Mouse (Mus musculus) limb, embryonic 10.5 days (tissue): ENCODE measurements at regions not wholly inside any gene's neighbourhood (a gene's known extent, or its start where the extent isn't known, plus 50 kb on each side); places are given as distances from the start of the nearest gene placed in this dataset.

Experiments
- DNase-seq: peaks from one replicate; pipeline ENCODE4 v3.0.0-alpha.2; 2017; ENCODE audit warnings: low spot score
- H3K27ac ChIP-seq: fragments of 300-500 bp; sonication (generic); 2 replicates; pipeline ENCODE4 v1.5.1; 2016; ENCODE audit warnings: mild to moderate bottlenecking
- H3K27me3 ChIP-seq: fragments of 300-500 bp; sonication (generic); 2 replicates; pipeline ENCODE4 v1.6.1; 2016; ENCODE audit warnings: low read depth, mild to moderate bottlenecking; ENCODE audit not compliant: poor library complexity, severe bottlenecking
- H3K36me3 ChIP-seq: fragments of 300-500 bp; sonication (generic); 2 replicates; pipeline ENCODE4 v1.6.1; 2016; ENCODE audit warnings: mild to moderate bottlenecking, moderate library complexity
- H3K4me1 ChIP-seq: fragments of 300-500 bp; sonication (generic); 2 replicates; pipeline ENCODE4 v1.6.1; 2016
- H3K4me3 ChIP-seq: fragments of 300-500 bp; sonication (generic); 2 replicates; pipeline ENCODE4 v1.5.1; 2016; ENCODE audit warnings: mild to moderate bottlenecking, moderate library complexity
- H3K9me3 ChIP-seq: fragments of 300-500 bp; sonication (generic); replicated peaks from 2 replicates; pipeline ENCODE4 v1.6.1; 2016; ENCODE audit warnings: mild to moderate bottlenecking
- WGBS: fragments of 180-500 bp; shearing (Covaris S2); methylation state at CpG from one replicate; pipeline ENCODE4 v1.1.7; 2016; 5-methylcytosine and 5-hydroxymethylcytosine counted together

GRCm38 (mm10) chr3:35090496-35091133 lies 440.4 kb downstream of the Sox2 start:
- 71% methylated on average over 5 of the region's 5 CpGs for WGBS
- peak; percentile 44 for DNase-seq
- no peaks in the 10 kb centered on the region for H3K36me3 ChIP-seq
- peaks cover 17% of the 10 kb centered on the region for H3K4me1 ChIP-seq
- H3K27me3 ChIP-seq = no peaks in the 10 kb centered on the region
- H3K4me3 ChIP-seq = no peak overlapping the region
- H3K27ac ChIP-seq = peak overlapping the region; percentile 36; the same call in 1 of the 2 replicates
- no peaks in the 10 kb centered on the region for H3K9me3 ChIP-seq

DNA sequence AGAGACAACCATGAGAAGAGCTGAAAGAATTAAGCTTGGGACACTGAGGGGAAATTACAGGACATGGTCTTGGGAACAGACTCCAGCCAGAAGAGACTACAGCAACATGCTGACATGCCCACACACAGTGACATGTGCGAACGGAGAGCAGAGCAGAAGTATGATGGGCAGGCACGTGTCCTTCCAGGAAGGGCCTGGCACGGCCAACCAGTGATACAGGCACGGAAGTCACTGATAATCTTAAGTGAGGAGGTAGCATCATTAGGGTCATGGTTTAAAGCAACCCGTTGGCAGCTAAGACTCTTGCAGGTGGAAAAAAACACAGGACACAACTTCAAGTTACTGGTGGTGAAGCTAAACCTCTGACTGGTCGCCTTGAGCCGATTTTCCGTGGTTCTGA lies 442.8 kb downstream of the Sox2 start:
- Histone ChIP-seq H3K4me3 (no peak overlapping the region), H3K27me3 (no peaks in the 10 kb centered on the region), H3K36me3 (no peaks in the 10 kb centered on the region), H3K27ac (no peak overlapping the region), H3K4me1 (peaks cover 17% of the 10 kb centered on the region), H3K9me3 (no peaks in the 10 kb centered on the region)
- 90% methylated on average over 9 of the region's 9 CpGs for WGBS
- DNase-seq = no peak

- 94% methylated on average over 8 of the region's 8 CpGs for WGBS
- DNase-seq = no peak
- H3K9me3 ChIP-seq = no peaks in the 10 kb centered on the region
- no peak overlapping the region for H3K4me3 ChIP-seq
- H3K27me3 ChIP-seq = no peaks in the 10 kb centered on the region
- H3K36me3 ChIP-seq = no peaks in the 10 kb centered on the region
- H3K27ac ChIP-seq = no peak overlapping the region
- peaks cover 8% of the 10 kb centered on the region; the same call in 1 of the 2 replicates for H3K4me1 ChIP-seq
Observed at GRCm38 (mm10) chr3:35095221-35095620, 445.0 kb downstream of the Sox2 start.

- H3K4me1 ChIP-seq = 0 out of 2 replicates have a peak, but pooled peaks cover 4% of the 10 kb centered on the region
- 90% methylated on average over 5 of the region's 5 CpGs for WGBS
- no peak for DNase-seq
- H3K27me3 ChIP-seq = 0 out of 2 replicates have a peak, but pooled peaks cover 6% of the 10 kb centered on the region
- H3K36me3 ChIP-seq = no peaks in the 10 kb centered on the region
- no peak overlapping the region for H3K27ac ChIP-seq
- H3K4me3 ChIP-seq = no peak overlapping the region
- H3K9me3 ChIP-seq = no peaks in the 10 kb centered on the region
Observed at GRCm38 (mm10) chr3:35096381-35096780, 446.2 kb downstream of the Sox2 start.

DNA sequence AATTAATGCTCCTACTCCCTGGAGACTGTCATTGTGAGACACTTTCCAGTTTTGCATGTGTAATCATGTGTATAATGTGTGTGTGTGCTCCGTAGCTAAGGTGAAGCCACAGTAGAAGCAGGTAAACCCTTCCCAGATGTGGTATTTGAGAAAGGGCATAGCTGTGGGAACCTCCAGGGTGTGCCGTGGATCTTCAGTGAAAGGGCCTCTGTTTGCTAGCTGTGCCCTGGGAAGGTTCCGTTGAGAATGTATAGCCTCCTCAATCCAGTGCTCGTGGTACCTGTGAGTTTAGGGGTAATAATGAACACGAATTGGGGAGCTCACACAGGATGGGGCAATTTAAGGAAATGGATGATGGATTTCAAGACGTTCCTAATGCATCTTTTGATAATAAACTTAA lies 447.6 kb downstream of the Sox2 start:
- Histone ChIP-seq H3K9me3 (no peaks in the 10 kb centered on the region), H3K36me3 (no peaks in the 10 kb centered on the region), H3K27ac (no peak overlapping the region), H3K4me1 (0 out of 2 replicates have a peak, but pooled peaks cover 9% of the 10 kb centered on the region), H3K27me3 (0 out of 2 replicates have a peak, but pooled peaks cover 6% of the 10 kb centered on the region), H3K4me3 (no peak overlapping the region)
- DNase-seq = no peak
- WGBS = 89% methylated on average over 6 of the region's 6 CpGs

DNA sequence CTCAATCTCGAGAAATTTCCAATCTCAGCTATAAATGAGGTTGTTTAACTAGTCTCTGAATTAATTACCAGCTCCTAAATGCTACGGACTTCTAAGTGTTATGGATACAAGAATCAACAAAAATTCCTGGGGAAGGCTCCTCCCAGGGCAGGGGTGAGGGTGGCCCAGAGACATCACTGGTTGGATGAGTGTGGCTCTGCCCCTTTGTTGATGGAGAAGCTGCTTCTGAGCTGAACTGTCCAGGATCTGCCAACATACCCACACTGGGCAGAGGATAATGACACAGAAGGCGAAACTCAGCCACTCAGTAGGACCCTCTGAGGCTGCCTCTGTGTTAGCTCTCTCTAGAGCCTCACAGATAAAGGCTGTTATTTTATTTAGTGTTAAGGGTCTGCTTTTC lies 449.0 kb downstream of the Sox2 start:
- Histone ChIP-seq H3K4me3 (no peak overlapping the region), H3K36me3 (no peaks in the 10 kb centered on the region), H3K27me3 (peaks cover 13% of the 10 kb centered on the region), H3K27ac (no peak overlapping the region), H3K4me1 (peaks cover 5% of the 10 kb centered on the region; the same call in 1 of the 2 replicates), H3K9me3 (no peaks in the 10 kb centered on the region)
- WGBS = 78% methylated on average over 3 of the region's 3 CpGs
- DNase-seq = no peak

GRCm38 (mm10) chr3:35099876-35100420 lies 449.7 kb downstream of the Sox2 start:
- WGBS = 84% methylated on average over 10 of the region's 10 CpGs
- Histone ChIP-seq H3K9me3 (no peaks in the 10 kb centered on the region), H3K36me3 (no peaks in the 10 kb centered on the region), H3K4me3 (no peak overlapping the region), H3K27me3 (peaks cover 17% of the 10 kb centered on the region), H3K27ac (no peak overlapping the region), H3K4me1 (peaks cover 5% of the 10 kb centered on the region; the same call in 1 of the 2 replicates)
- DNase-seq = no peak

- DNase-seq = no peak
- Histone ChIP-seq H3K36me3 (no peaks in the 10 kb centered on the region), H3K9me3 (no peaks in the 10 kb centered on the region), H3K27me3 (peaks cover 17% of the 10 kb centered on the region), H3K27ac (no peak overlapping the region), H3K4me1 (peaks cover 5% of the 10 kb centered on the region; the same call in 1 of the 2 replicates), H3K4me3 (no peak overlapping the region)
- 82% methylated on average over 8 of the region's 8 CpGs for WGBS
Observed at GRCm38 (mm10) chr3:35101286-35101685, 451.1 kb downstream of the Sox2 start.

DNA sequence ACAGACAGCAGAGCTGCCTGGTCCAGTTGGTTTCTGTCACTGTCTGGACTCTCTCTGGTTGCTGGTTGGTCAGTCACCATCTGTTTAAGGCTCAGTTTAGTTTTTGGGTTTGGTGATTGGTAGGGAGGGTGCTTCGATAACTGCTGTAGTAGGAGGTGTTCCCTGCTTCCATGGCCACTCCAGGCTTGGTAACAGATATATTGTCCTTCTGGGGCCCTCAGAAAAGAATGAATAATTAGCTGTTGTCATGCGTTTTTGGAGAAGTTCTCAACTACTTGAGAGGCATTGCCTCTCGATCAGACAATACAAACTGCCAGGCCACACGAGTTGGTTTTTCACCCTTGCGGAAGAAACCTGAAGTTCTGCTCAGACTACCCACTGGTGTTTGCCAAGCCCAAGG lies 451.7 kb downstream of the Sox2 start:
- DNase-seq = no peak
- Histone ChIP-seq H3K27ac (no peak overlapping the region), H3K36me3 (no peaks in the 10 kb centered on the region), H3K27me3 (peaks cover 17% of the 10 kb centered on the region), H3K4me1 (peaks cover 5% of the 10 kb centered on the region; the same call in 1 of the 2 replicates), H3K9me3 (no peaks in the 10 kb centered on the region), H3K4me3 (no peak overlapping the region)
- WGBS = 76% methylated on average over 5 of the region's 5 CpGs

GRCm38 (mm10) chr3:35102715-35103591 lies 452.7 kb downstream of the Sox2 start:
- peak; percentile 74 for DNase-seq
- Histone ChIP-seq H3K4me3 (no peak overlapping the region), H3K4me1 (peaks cover 5% of the 10 kb centered on the region; the same call in 1 of the 2 replicates)

GRCm38 (mm10) chr3:35104884-35105283 lies 454.7 kb downstream of the Sox2 start:
- H3K9me3 ChIP-seq = no peaks in the 10 kb centered on the region
- no peak for DNase-seq
- H3K4me1 ChIP-seq = peaks cover 5% of the 10 kb centered on the region; the same call in 1 of the 2 replicates
- no peak overlapping the region for H3K4me3 ChIP-seq
- 62% methylated on average over 11 of the region's 11 CpGs for WGBS
- no peaks in the 10 kb centered on the region for H3K36me3 ChIP-seq
- peaks cover 17% of the 10 kb centered on the region for H3K27me3 ChIP-seq
- no peak overlapping the region for H3K27ac ChIP-seq

More at GRCm38 (mm10) chr3:35102715-35103591, 452.7 kb downstream of the Sox2 start:
- WGBS = 55% methylated on average over 13 of the region's 13 CpGs
- no peak overlapping the region for H3K27ac ChIP-seq
- peaks cover 17% of the 10 kb centered on the region for H3K27me3 ChIP-seq
- H3K9me3 ChIP-seq = no peaks in the 10 kb centered on the region
- H3K36me3 ChIP-seq = no peaks in the 10 kb centered on the region

- H3K9me3 ChIP-seq = no peaks in the 10 kb centered on the region
- no peak overlapping the region for H3K27ac ChIP-seq
- no peak for DNase-seq
- H3K4me3 ChIP-seq = no peak overlapping the region
- no peaks in the 10 kb centered on the region for H3K36me3 ChIP-seq
- peaks cover 11% of the 10 kb centered on the region for H3K27me3 ChIP-seq
- WGBS = 89% methylated on average over 7 of the region's 7 CpGs
- H3K4me1 ChIP-seq = peaks cover 5% of the 10 kb centered on the region; the same call in 1 of the 2 replicates
Observed at GRCm38 (mm10) chr3:35106097-35106496, 455.9 kb downstream of the Sox2 start.

GRCm38 (mm10) chr3:35133477-35133876 lies 483.3 kb downstream of the Sox2 start:
- H3K36me3 ChIP-seq = no peaks in the 10 kb centered on the region
- no peaks in the 10 kb centered on the region for H3K27me3 ChIP-seq
- DNase-seq = no peak
- WGBS = 73% methylated on average over 3 of the region's 3 CpGs
- H3K4me3 ChIP-seq = no peak overlapping the region
- H3K9me3 ChIP-seq = no peaks in the 10 kb centered on the region
- H3K4me1 ChIP-seq = no peaks in the 10 kb centered on the region
- H3K27ac ChIP-seq = no peak overlapping the region
